Comparison of ENCODE assay signal across 8 mouse cellular contexts in genomic region chr1:153549536-153550199, GRCm38 (mm10). TPM values are rescaled to one million over a fixed set of nuclear protein-coding genes. Genes with fewer than 3 reads are reported as not detected.
A peak's percentile ranks its signal among the peaks of the same experiment; 100 is the strongest.
DNase-seq lines count a peak whose midpoint lies in the region; ATAC-seq and TF ChIP-seq lines count a peak whose summit lies in the region.

Gene Npl (minus strand): TSS chr1:153550045.

- peak within 1 kb of the TSS; percentile 55 for H3K9ac ChIP-seq in forebrain, embryonic 11.5 days (ENCODE audit: low read length)
- peak within 1 kb of the TSS; percentile 72 for H3K9ac ChIP-seq in heart, embryonic 14.5 days (ENCODE audit: low read length)
- no peak within 1 kb of the TSS for H3K9ac ChIP-seq in liver, embryonic 14.5 days (replicated peaks)
- peak within 1 kb of the TSS; percentile 67 for H3K9ac ChIP-seq in stomach, embryonic 16.5 days (ENCODE audit: low read length)

- peak within 1 kb of the TSS; percentile 64 for H3K4me2 ChIP-seq in forebrain, embryonic 11.5 days (ENCODE audit: low read depth, low read length, severe bottlenecking)
- peak within 1 kb of the TSS; percentile 77 for H3K4me2 ChIP-seq in heart, embryonic 14.5 days (ENCODE audit: low read length)
- H3K4me2 ChIP-seq in liver, embryonic 14.5 days (ENCODE audit: low read depth): peak within 1 kb of the TSS; percentile 50
- H3K4me2 ChIP-seq in stomach, embryonic 16.5 days (ENCODE audit: low read depth, low read length): peak within 1 kb of the TSS; percentile 61

- no peak within 1 kb of the TSS for H3K27ac ChIP-seq in forebrain, embryonic 11.5 days (ENCODE audit: low read depth, low read length)
- H3K27ac ChIP-seq in heart, embryonic 14.5 days (replicated peaks in 1 of 2; ENCODE audit: control insufficient read depth in 1 of 2, insufficient read depth in 1 of 2, low read depth in 2 of 2, low read length in 2 of 2): no peak within 1 kb of the TSS
- no peak within 1 kb of the TSS for H3K27ac ChIP-seq in liver, embryonic 14.5 days
- H3K27ac ChIP-seq in stomach, embryonic 16.5 days (ENCODE audit: low read length): no peak within 1 kb of the TSS

- H3K4me3 ChIP-seq in forebrain, embryonic 11.5 days (ENCODE audit: low read depth, low read length): peak within 1 kb of the TSS; percentile 41
- peak within 1 kb of the TSS; percentile 53 to 64 for H3K4me3 ChIP-seq in heart, embryonic 14.5 days (ENCODE audit: control insufficient read depth in 1 of 2, insufficient read depth in 1 of 2, low read depth in 1 of 2, low read length in 2 of 2)
- peak within 1 kb of the TSS; percentile 45 for H3K4me3 ChIP-seq in liver, embryonic 14.5 days (ENCODE audit: insufficient read depth in 1 of 2, low read depth in 2 of 2, low read length in 2 of 2)
- peak within 1 kb of the TSS; percentile 47 for H3K4me3 ChIP-seq in stomach, embryonic 16.5 days (replicated peaks; ENCODE audit: low read length)

- no peaks in the 10 kb centered on the region for H3K9me3 ChIP-seq in forebrain, embryonic 11.5 days (ENCODE audit: control insufficient read depth, low read length)
- no peaks in the 10 kb centered on the region for H3K9me3 ChIP-seq in heart, embryonic 14.5 days (ENCODE audit: control insufficient read depth, low read length)
- no peaks in the 10 kb centered on the region for H3K9me3 ChIP-seq in liver, embryonic 14.5 days (ENCODE audit: control insufficient read depth, low read length)
- no peaks in the 10 kb centered on the region for H3K9me3 ChIP-seq in stomach, embryonic 16.5 days (replicated peaks; ENCODE audit: control insufficient read depth, low read length)

- TF ChIP-seq CTCF in liver, embryonic 14.5 days (IDR thresholded peaks at IDR 0.05; ENCODE audit: low read depth): no peak

- H3K27me3 ChIP-seq in forebrain, embryonic 11.5 days (ENCODE audit: control insufficient read depth, insufficient read depth, low read length): no peaks in the 10 kb centered on the region
- H3K27me3 ChIP-seq in heart, embryonic 14.5 days (ENCODE audit: control insufficient read depth, insufficient read depth, low read length): no peaks in the 10 kb centered on the region
- peaks cover 3% of the 10 kb centered on the region for H3K27me3 ChIP-seq in liver, embryonic 14.5 days (ENCODE audit: control insufficient read depth, insufficient read depth, low read length)
- no peaks in the 10 kb centered on the region; the same call in 1 of the 2 replicates for H3K27me3 ChIP-seq in stomach, embryonic 16.5 days (ENCODE audit: control insufficient read depth, insufficient read depth, low read length)

- H3K4me1 ChIP-seq in forebrain, embryonic 11.5 days (replicated peaks; ENCODE audit: control insufficient read depth, insufficient read depth, low read length): no peaks in the 10 kb centered on the region; the same call in 1 of the 2 replicates
- H3K4me1 ChIP-seq in heart, embryonic 14.5 days (ENCODE audit: control insufficient read depth in 2 of 2, insufficient read depth in 2 of 2, low read length in 2 of 2): peaks cover 0 to 5% of the 10 kb centered on the region in 2 experiments; a peak in 1 of 4 replicates
- peaks cover 0 to 5% of the 10 kb centered on the region in 2 experiments; a peak in 1 of 4 replicates for H3K4me1 ChIP-seq in liver, embryonic 14.5 days (replicated peaks; ENCODE audit: control insufficient read depth in 2 of 2, insufficient read depth in 2 of 2, low read length in 1 of 2)
- no peaks in the 10 kb centered on the region for H3K4me1 ChIP-seq in stomach, embryonic 16.5 days (ENCODE audit: control insufficient read depth, insufficient read depth, low read length)

- peak; percentile 68 for DNase-seq in layer of hippocampus, adult 11-12 months (ENCODE audit: low spot score)
- no peak for DNase-seq in layer of hippocampus, adult 9-10 months (ENCODE audit: low spot score)
- peak; percentile 85 for DNase-seq in forebrain, embryonic 11.5 days (ENCODE audit: low spot score)
- peak; percentile 90 for DNase-seq in kidney, postnatal 10 days
- DNase-seq in liver, embryonic 14.5 days (ENCODE audit: low read depth in 3 of 3, low spot score in 3 of 3): no peak
- peak; percentile 71 for DNase-seq in neural tube, embryonic 10.5 days (ENCODE audit: extremely low spot score, low spot score)

- no peaks in the 10 kb centered on the region for H3K36me3 ChIP-seq in forebrain, embryonic 11.5 days (ENCODE audit: control insufficient read depth, insufficient read depth, low read length)
- H3K36me3 ChIP-seq in heart, embryonic 14.5 days (ENCODE audit: control insufficient read depth, insufficient read depth, low read length): no peaks in the 10 kb centered on the region
- no peaks in the 10 kb centered on the region for H3K36me3 ChIP-seq in liver, embryonic 14.5 days (replicated peaks; ENCODE audit: control insufficient read depth, insufficient read depth, low read depth)
- no peaks in the 10 kb centered on the region for H3K36me3 ChIP-seq in stomach, embryonic 16.5 days (ENCODE audit: control insufficient read depth, insufficient read depth, low read length)

- ATAC-seq in forebrain, embryonic 11.5 days (replicated peaks; ENCODE audit: low FRiP score): peak; percentile 92
- ATAC-seq in heart, embryonic 14.5 days (ENCODE audit: insufficient number of reproducible peaks, insufficient read depth, low FRiP score, low read depth): peak; percentile 75
- peak; percentile 55; the same call in 1 of the 2 replicates for ATAC-seq in liver, embryonic 14.5 days (ENCODE audit: insufficient read depth)
- peak; percentile 91 for ATAC-seq in stomach, embryonic 16.5 days (ENCODE audit: insufficient read depth, low FRiP score)

- WGBS in forebrain, embryonic 11.5 days: 6% methylated on average over 29 of the region's 29 CpGs
- 5% methylated on average over 29 of the region's 29 CpGs for WGBS in heart, embryonic 14.5 days
- WGBS in liver, embryonic 14.5 days (ENCODE audit: insufficient replicate concordance): 5% methylated on average over 29 of the region's 29 CpGs
- WGBS in stomach, embryonic 16.5 days: 4% methylated on average over 29 of the region's 29 CpGs

- TF ChIP-seq EP300 in liver, embryonic 14.5 days (IDR thresholded peaks at IDR 0.05; ENCODE audit: low read depth): no peak

RNA-seq across cellular contexts. Expression of gene Npl, which starts in this region (rescaled TPM):
- polyA plus RNA-seq in forebrain, embryonic 11.5 days (2014; fragmentation: Nextera tagmentation; extraction: Ambion mirVana): 12.4 and 14.3 TPM in 2 replicates
- polyA plus RNA-seq in heart, embryonic 14.5 days (2014; fragmentation: Nextera tagmentation; extraction: Ambion mirVana): 5.6 and 6.8 TPM in 2 replicates
- 2.2 and 3.1 TPM in 2 replicates for polyA plus RNA-seq in liver, embryonic 14.5 days (2012; rRNA removed)
- polyA plus RNA-seq in liver, embryonic 14.5 days (2014; fragmentation: Nextera tagmentation; extraction: Ambion mirVana): 7.3 and 8.4 TPM in 2 replicates
- polyA plus RNA-seq in stomach, embryonic 16.5 days (2015; fragmentation: Nextera tagmentation; extraction: Ambion mirVana): 22.6 and 27.9 TPM in 2 replicates

Comparison
In these comparisons a context has a peak if more than half of its experiments do, and no peak if none do; other contexts are left out.
1. DNase-seq: peak in layer of hippocampus, adult 11-12 months (single experiment), forebrain, embryonic 11.5 days (single experiment), kidney, postnatal 10 days (single experiment) and neural tube, embryonic 10.5 days (single experiment); none in layer of hippocampus, adult 9-10 months (single experiment) and liver, embryonic 14.5 days (0 of 3).
2. Peak in every context shown above with its lines, with median percentiles within 50 percentile points of each other: ATAC-seq, H3K4me2 ChIP-seq and H3K4me3 ChIP-seq.